Mouse (Mus musculus) erythroblast, embryonic 14.5 days (primary cell): ENCODE results near the gene Olfr478.

Experiments
- GATA1 ChIP-seq: IDR thresholded peaks from 2 replicates; pipeline ENCODE4 v1.6.1; 2012; ENCODE audit warnings: low read length, inconsistent platforms, mixed read lengths
- TAL1 ChIP-seq: IDR thresholded peaks from 3 replicates; pipeline ENCODE4 v1.6.1; 2012; ENCODE audit warnings: low read length, inconsistent platforms, mixed read lengths

DNA sequence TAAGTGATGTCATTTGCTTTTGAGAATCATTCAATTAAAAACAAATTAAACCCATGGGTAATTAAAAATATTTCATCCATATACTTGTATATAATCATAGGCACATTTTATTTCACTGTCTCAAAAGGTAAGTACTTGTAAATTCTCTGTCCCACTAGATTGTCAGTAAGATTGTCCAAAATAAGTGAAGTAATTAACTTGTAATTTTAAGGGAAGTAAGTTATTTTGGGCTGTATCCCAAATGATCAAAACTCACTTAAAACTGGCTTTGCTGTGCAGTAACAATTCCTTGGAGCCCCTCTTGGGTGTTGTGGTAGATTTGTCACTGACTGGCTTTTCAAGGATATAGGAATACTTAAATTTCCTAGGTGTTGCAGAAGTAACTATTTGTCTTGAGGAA, 45.8 kb upstream of the Olfr478 start, which contains the start of gene Olfr481:
- TF ChIP-seq TAL1: no peak
- no peak for TF ChIP-seq GATA1
